Mouse (Mus musculus) liver, postnatal 0 days (tissue): ENCODE data around the gene Wrap53. TPM values are rescaled to one million over a fixed set of nuclear protein-coding genes. Genes with fewer than 3 reads are reported as not detected.

Experiments used
- ATAC-seq: fragments of 200-750 bp; cut with Nextera tagmentation; 2 replicates; pipeline ENCODE4 v1.8.0; 2017; ENCODE audit warnings: mild to moderate bottlenecking, moderate library complexity
- DNase-seq: peaks from one replicate; pipeline ENCODE4 v3.0.0-alpha.2; 2016
- H3K27ac ChIP-seq: fragments of 300-500 bp; sonication (generic); 2 replicates; pipeline ENCODE4 v1.5.1; 2014; ENCODE audit warnings: antibody characterized with exemption, moderate library complexity, mild to moderate bottlenecking, low read depth
- H3K27me3 ChIP-seq: fragments of 300-500 bp; sonication (generic); 2 replicates; pipeline ENCODE4 v1.6.1; 2014; ENCODE audit warnings: low read length, control low read depth, mixed read lengths; ENCODE audit not compliant: insufficient read depth
- H3K36me3 ChIP-seq: fragments of 300-500 bp; sonication (generic); replicated peaks from 2 replicates; pipeline ENCODE4 v1.6.1; 2014; ENCODE audit warnings: mild to moderate bottlenecking, control low read depth, low read length, moderate library complexity, mixed read lengths; ENCODE audit not compliant: insufficient read depth
- H3K4me1 ChIP-seq: fragments of 300-500 bp; sonication (generic); 2 replicates; pipeline ENCODE4 v1.6.1; 2014; ENCODE audit warnings: antibody characterized with exemption, mild to moderate bottlenecking, control low read depth; ENCODE audit not compliant: insufficient read depth
- H3K4me2 ChIP-seq: fragments of 300-500 bp; sonication (generic); 2 replicates; pipeline ENCODE4 v1.6.1; 2014; ENCODE audit warnings: low read depth, mild to moderate bottlenecking, low read length, moderate library complexity, mixed read lengths
- H3K4me3 ChIP-seq: fragments of 300-500 bp; sonication (generic); 2 replicates; pipeline ENCODE4 v1.5.1; 2014; ENCODE audit warnings: low read depth, low read length
- H3K9ac ChIP-seq: fragments of 300-500 bp; sonication (generic); replicated peaks from 2 replicates; pipeline ENCODE4 v1.6.1; 2014; ENCODE audit warnings: mild to moderate bottlenecking, moderate library complexity
- H3K9me3 ChIP-seq: fragments of 300-500 bp; sonication (generic); 2 replicates; pipeline ENCODE4 v1.6.1; 2016; ENCODE audit warnings: mild to moderate bottlenecking, control low read depth, low read length, mixed read lengths
- CTCF ChIP-seq: sonication (generic); IDR thresholded peaks from 2 replicates; pipeline ENCODE4 v1.5.1; 2016; ENCODE audit warnings: antibody characterized with exemption, low read depth
- EP300 ChIP-seq: IDR thresholded peaks from 2 replicates; pipeline ENCODE4 v1.6.1; 2016; ENCODE audit warnings: antibody characterized with exemption, low read depth, mild to moderate bottlenecking
- WGBS: fragments of 180-500 bp; shearing (Covaris S2); extraction: QIAGEN DNeasy Blood & Tissue Kit; methylation state at CpG from one replicate; pipeline ENCODE4 v1.1.7; 2014; ENCODE audit not compliant: insufficient replicate concordance; 5-methylcytosine and 5-hydroxymethylcytosine counted together
- polyA plus RNA-seq: library from polyadenylated mRNA; unstranded; fragments of >200 nt; fragmentation: Nextera tagmentation; extraction: Ambion mirVana; gene quantifications from 2 replicates; pipeline ENCODE4 v1.2.1, GENCODE M21; 2015

Wrap53 gene
- polyA plus RNA-seq, 1 experiment from 2014 or later, result 10.0 TPM

GRCm38 (mm10) chr11:69564391-69564790, 15.7 kb downstream of the Wrap53 start:
- ATAC-seq (no peak), DNase-seq (no peak)
- no peak overlapping the region for H3K4me3 ChIP-seq
- peaks cover 38% of the 10 kb centered on the region for H3K36me3 ChIP-seq
- H3K9ac ChIP-seq, result no peak overlapping the region
- no peak overlapping the region for H3K27ac ChIP-seq
- TF ChIP-seq CTCF (no peak), EP300 (no peak)
- 66% methylated on average over 3 of the region's 3 CpGs for WGBS
- H3K27me3 ChIP-seq, result peaks cover 13% of the 10 kb centered on the region
- no peaks in the 10 kb centered on the region for H3K9me3 ChIP-seq
- H3K4me2 ChIP-seq, result no peak overlapping the region
- peaks cover 3% of the 10 kb centered on the region; the same call in 1 of the 2 replicates for H3K4me1 ChIP-seq

DNA sequence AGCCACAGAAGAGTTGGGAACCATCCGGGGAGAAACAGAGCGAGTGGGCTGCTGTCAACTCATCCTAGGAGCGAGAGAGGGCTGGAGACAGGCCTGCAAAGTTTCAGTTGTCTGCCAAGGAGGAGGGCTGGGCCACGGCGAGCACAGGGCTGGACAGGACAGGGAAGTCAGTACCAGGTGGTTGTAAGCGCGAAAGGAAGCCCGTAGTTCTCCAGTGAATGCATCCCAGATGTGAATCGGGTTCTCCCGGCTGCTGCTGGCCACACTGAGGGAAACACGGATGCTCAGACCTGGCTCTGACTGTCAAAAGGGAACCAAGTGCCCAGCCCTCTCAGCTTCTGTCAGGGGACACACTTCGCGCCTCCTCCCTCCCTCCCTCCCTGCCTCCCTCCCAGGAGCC, 16.7 kb downstream of the Wrap53 start:
- ATAC-seq, result no peak
- Histone ChIP-seq H3K27me3 (peaks cover 17% of the 10 kb centered on the region), H3K36me3 (peaks cover 38% of the 10 kb centered on the region), H3K4me3 (no peak overlapping the region), H3K27ac (no peak overlapping the region), H3K9me3 (no peaks in the 10 kb centered on the region), H3K4me2 (no peak overlapping the region), H3K9ac (no peak overlapping the region), H3K4me1 (peaks cover 9% of the 10 kb centered on the region; the same call in 1 of the 2 replicates)
- TF ChIP-seq CTCF, result no peak
- TF ChIP-seq EP300, result no peak
- 87% methylated on average over 13 of the region's 13 CpGs for WGBS
- no peak for DNase-seq

GRCm38 (mm10) chr11:69560896-69561854, 18.9 kb downstream of the Wrap53 start:
- Histone ChIP-seq H3K27me3 (peaks cover 21% of the 10 kb centered on the region), H3K4me2 (no peak overlapping the region), H3K4me1 (peaks cover 9% of the 10 kb centered on the region; the same call in 1 of the 2 replicates), H3K9me3 (no peaks in the 10 kb centered on the region), H3K36me3 (peaks cover 31% of the 10 kb centered on the region), H3K4me3 (no peak overlapping the region), H3K9ac (no peak overlapping the region), H3K27ac (no peak overlapping the region)
- DNase-seq, result no peak
- no peak for ATAC-seq
- 74% methylated on average over 16 of the region's 16 CpGs for WGBS
- TF ChIP-seq CTCF (no peak), EP300 (no peak)

DNA sequence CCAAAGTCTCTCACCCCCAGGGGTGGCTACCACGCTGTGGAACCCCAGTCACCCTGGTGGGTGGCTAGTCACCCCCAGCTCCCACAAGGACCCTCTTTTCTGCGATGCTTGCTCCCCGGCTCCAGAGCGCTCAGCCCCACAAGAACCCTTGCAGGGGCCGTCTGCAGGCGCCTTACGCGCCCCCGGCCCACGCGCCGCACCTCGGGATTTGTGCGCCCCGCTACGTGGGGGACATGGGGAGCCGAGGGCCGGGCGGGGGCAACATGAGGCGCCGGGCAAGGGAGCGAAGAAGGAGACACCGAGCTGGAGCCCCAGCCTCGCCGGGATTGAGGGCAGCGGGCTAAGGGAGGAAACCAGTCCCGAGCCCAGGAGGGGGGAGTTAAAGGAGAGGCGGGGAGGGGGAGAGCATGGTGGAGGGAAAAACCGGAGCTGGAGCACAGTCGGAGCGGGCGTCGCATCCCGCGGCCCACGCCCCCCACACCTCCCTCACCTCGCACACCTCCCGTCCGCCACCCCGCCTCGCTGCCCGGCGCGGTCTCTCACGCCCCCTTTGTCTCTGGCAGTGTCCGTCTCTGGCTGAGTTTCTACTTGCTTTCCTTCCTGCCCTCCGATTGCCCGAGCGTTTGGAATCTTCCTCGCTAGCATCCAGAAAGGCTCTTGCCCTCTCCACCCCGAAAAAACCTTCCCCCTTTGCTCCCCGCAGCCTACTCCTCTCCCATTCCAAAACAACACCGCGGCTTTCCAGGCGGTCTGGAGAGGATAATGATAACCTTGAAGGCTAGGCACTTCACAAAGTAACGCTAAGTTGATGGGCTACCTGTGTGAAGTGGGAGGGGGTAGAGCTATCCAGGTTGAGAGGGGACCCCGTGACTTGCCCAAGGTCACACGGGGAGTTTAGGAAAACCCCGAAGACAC, 19.9 kb downstream of the Wrap53 start, which contains the start of gene Efnb3:
Gene Efnb3, minus strand, starts transcription at position 355 of the 915 bp plus-strand sequence.
- H3K27me3 ChIP-seq, result peaks cover 21% of the 10 kb centered on the region
- ATAC-seq (no peak; the same call in 1 of the 2 replicates), DNase-seq (no peak)
- 8% methylated on average over 55 of the region's 59 CpGs for WGBS
- no peaks in the 10 kb centered on the region for H3K9me3 ChIP-seq
- no peak within 1 kb of the TSS; the same call in 1 of the 2 replicates for H3K9ac ChIP-seq
- TF ChIP-seq CTCF (no peak), EP300 (no peak)
- H3K4me1 ChIP-seq, result peaks cover 9% of the 10 kb centered on the region; the same call in 1 of the 2 replicates
- H3K36me3 ChIP-seq, result peaks cover 29% of the 10 kb centered on the region
- peak within 1 kb of the TSS; percentile 57 for H3K4me2 ChIP-seq
- peak within 1 kb of the TSS; percentile 33 for H3K4me3 ChIP-seq
- no peak within 1 kb of the TSS for H3K27ac ChIP-seq

DNA sequence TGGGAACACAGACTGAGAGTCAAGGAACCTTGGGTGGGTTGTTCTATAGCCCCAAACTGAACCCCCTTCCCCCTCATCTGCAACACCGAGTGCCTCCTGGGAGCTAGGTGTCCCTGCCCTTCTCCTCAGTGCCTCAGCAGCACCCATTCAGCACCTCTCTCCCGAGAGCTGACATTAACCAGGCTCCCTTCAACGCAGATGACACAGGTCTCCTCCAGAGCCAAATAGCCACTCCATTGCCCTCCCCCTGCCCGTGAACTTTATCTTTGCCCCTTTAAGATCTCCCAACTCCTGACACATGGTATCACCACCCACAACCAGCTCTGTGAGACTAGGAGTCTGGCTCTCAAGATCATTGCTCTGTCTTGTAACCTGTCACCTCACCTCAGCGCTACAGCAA, 20.9 kb downstream of the Wrap53 start:
- H3K27ac ChIP-seq, result no peak overlapping the region
- ATAC-seq (no peak), DNase-seq (no peak)
- peaks cover 9% of the 10 kb centered on the region; the same call in 1 of the 2 replicates for H3K4me1 ChIP-seq
- no peak overlapping the region for H3K9ac ChIP-seq
- peaks cover 21% of the 10 kb centered on the region for H3K27me3 ChIP-seq
- no peak overlapping the region for H3K4me3 ChIP-seq
- no peak overlapping the region for H3K4me2 ChIP-seq
- H3K36me3 ChIP-seq, result peaks cover 26% of the 10 kb centered on the region
- WGBS, result 35% methylated on average over 5 of the region's 5 CpGs
- TF ChIP-seq CTCF (no peak), EP300 (no peak)
- H3K9me3 ChIP-seq, result no peaks in the 10 kb centered on the region

DNA sequence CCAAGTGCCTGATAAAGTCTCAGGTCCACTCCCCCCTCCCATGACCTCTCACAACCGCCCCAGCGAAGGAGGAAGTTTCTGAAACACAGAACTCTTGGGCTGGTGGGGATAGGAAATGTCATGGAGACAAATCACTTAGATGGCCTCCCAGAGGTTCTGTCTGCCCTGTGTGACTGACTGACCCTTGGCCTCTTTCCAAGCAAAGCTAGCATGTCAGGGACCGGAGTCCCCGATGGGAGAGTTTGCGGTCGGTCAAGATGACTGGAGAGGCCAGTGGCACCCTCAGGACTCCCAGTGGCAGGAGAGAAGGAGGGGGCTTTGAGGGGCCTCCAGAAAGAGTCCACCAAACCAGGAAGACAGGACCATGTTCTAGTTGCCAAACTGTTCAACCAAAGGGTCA, 21.3 kb downstream of the Wrap53 start:
- peaks cover 9% of the 10 kb centered on the region; the same call in 1 of the 2 replicates for H3K4me1 ChIP-seq
- H3K9ac ChIP-seq, result no peak overlapping the region
- peaks cover 21% of the 10 kb centered on the region for H3K27me3 ChIP-seq
- no peak overlapping the region for H3K4me3 ChIP-seq
- peaks cover 23% of the 10 kb centered on the region for H3K36me3 ChIP-seq
- H3K27ac ChIP-seq, result no peak overlapping the region
- WGBS, result 10% methylated on average over 6 of the region's 6 CpGs
- no peak for ATAC-seq
- no peak overlapping the region for H3K4me2 ChIP-seq
- TF ChIP-seq EP300 (no peak), CTCF (no peak)
- DNase-seq, result peak; percentile 38
- no peaks in the 10 kb centered on the region for H3K9me3 ChIP-seq
